ENCODE assay signal across 8 mouse cellular contexts in genomic region chr5:122500141-122500540, GRCm38 (mm10). TPM values are rescaled to one million over a fixed set of nuclear protein-coding genes. Genes with fewer than 3 reads are reported as not detected.
DNase-seq lines count a peak whose midpoint lies in the region; ATAC-seq and TF ChIP-seq lines count a peak whose summit lies in the region.

No protein-coding gene starts in this region.

- no peak for TF ChIP-seq CTCF in bone marrow macrophage, adult 2 months (IDR thresholded peaks at IDR 0.05; ENCODE audit: low read depth, low read length)

- peak overlapping the region; percentile 60 for H3K4me3 ChIP-seq in heart, embryonic 12.5 days
- H3K4me3 ChIP-seq in bone marrow macrophage, adult 2 months (ENCODE audit: insufficient read depth, low read length): peak overlapping the region; percentile 41
- peak overlapping the region; percentile 97 for H3K4me3 ChIP-seq in hindbrain, embryonic 11.5 days (ENCODE audit: low read depth, low read length)
- H3K4me3 ChIP-seq in midbrain, embryonic 12.5 days: peak overlapping the region; percentile 85

- DNase-seq in heart, postnatal 25 days (ENCODE audit: low spot score): no peak
- no peak for DNase-seq in hindbrain, embryonic 11.5 days (ENCODE audit: low spot score)
- no peak for DNase-seq in left cerebral cortex, adult 8-10 months (ENCODE audit: low spot score in 2 of 2)
- no peak for DNase-seq in spleen, adult 12 weeks (ENCODE audit: low spot score)
- DNase-seq in layer of hippocampus, postnatal 10 days (ENCODE audit: low spot score in 2 of 2): no peak

- H3K36me3 ChIP-seq in heart, embryonic 12.5 days: peaks cover 27% of the 10 kb centered on the region
- no peaks in the 10 kb centered on the region for H3K36me3 ChIP-seq in hindbrain, embryonic 11.5 days (ENCODE audit: control insufficient read depth, insufficient read depth, low read length)
- peaks cover 26% of the 10 kb centered on the region for H3K36me3 ChIP-seq in midbrain, embryonic 12.5 days

- H3K9me3 ChIP-seq in heart, embryonic 12.5 days (replicated peaks): no peaks in the 10 kb centered on the region
- no peaks in the 10 kb centered on the region for H3K9me3 ChIP-seq in hindbrain, embryonic 11.5 days (ENCODE audit: control insufficient read depth, low read length)
- H3K9me3 ChIP-seq in midbrain, embryonic 12.5 days: no peaks in the 10 kb centered on the region

- peak overlapping the region; percentile 67 for H3K4me2 ChIP-seq in heart, embryonic 12.5 days
- H3K4me2 ChIP-seq in hindbrain, embryonic 11.5 days (replicated peaks; ENCODE audit: low read depth, low read length): peak overlapping the region; percentile 55
- peak overlapping the region; percentile 63 for H3K4me2 ChIP-seq in midbrain, embryonic 12.5 days (replicated peaks)

- no peak for TF ChIP-seq POLR2A in bone marrow macrophage, adult 2 months (IDR thresholded peaks at IDR 0.05; ENCODE audit: borderline replicate concordance, low read depth, low read length)

- H3K27me3 ChIP-seq in heart, embryonic 12.5 days (replicated peaks): no peaks in the 10 kb centered on the region
- no peaks in the 10 kb centered on the region for H3K27me3 ChIP-seq in hindbrain, embryonic 11.5 days (ENCODE audit: control insufficient read depth, insufficient read depth, low read length)
- no peaks in the 10 kb centered on the region for H3K27me3 ChIP-seq in midbrain, embryonic 12.5 days

- H3K9ac ChIP-seq in heart, embryonic 12.5 days: peak overlapping the region; percentile 82
- H3K9ac ChIP-seq in hindbrain, embryonic 11.5 days (ENCODE audit: low read depth, low read length): no peak overlapping the region
- no peak overlapping the region; the same call in 1 of the 2 replicates for H3K9ac ChIP-seq in midbrain, embryonic 12.5 days (replicated peaks)

- peaks cover 37% of the 10 kb centered on the region for H3K4me1 ChIP-seq in heart, embryonic 12.5 days (replicated peaks)
- peaks cover 17% of the 10 kb centered on the region for H3K4me1 ChIP-seq in bone marrow macrophage, adult 2 months (ENCODE audit: control insufficient read depth, insufficient read depth, low read length)
- H3K4me1 ChIP-seq in hindbrain, embryonic 11.5 days (replicated peaks; ENCODE audit: control insufficient read depth, insufficient read depth, low read length): peaks cover 2% of the 10 kb centered on the region; the same call in 1 of the 2 replicates
- peaks cover 42% of the 10 kb centered on the region for H3K4me1 ChIP-seq in midbrain, embryonic 12.5 days

- peak overlapping the region; percentile 52 for H3K27ac ChIP-seq in heart, embryonic 12.5 days (ENCODE audit: poor library complexity, severe bottlenecking)
- no peak overlapping the region for H3K27ac ChIP-seq in bone marrow macrophage, adult 2 months (ENCODE audit: insufficient read depth, low read depth, low read length)
- no peak overlapping the region for H3K27ac ChIP-seq in hindbrain, embryonic 11.5 days (ENCODE audit: low read depth, low read length)
- H3K27ac ChIP-seq in midbrain, embryonic 12.5 days (replicated peaks): no peak overlapping the region

- intact Hi-C loops in heart, postnatal 25 days (cut with DNase I): loop anchor here (5.0 kb wide), 1 partner anchor 277 kb away; the partner anchor contains the start of gene Camkk2

- no peak for ATAC-seq in heart, embryonic 12.5 days (ENCODE audit: insufficient number of reproducible peaks, low FRiP score)
- ATAC-seq in hindbrain, embryonic 11.5 days (ENCODE audit: low FRiP score): no peak
- ATAC-seq in midbrain, embryonic 12.5 days (ENCODE audit: low FRiP score, low read depth): no peak

- 19% methylated on average over 4 of the region's 4 CpGs for WGBS in heart, embryonic 12.5 days
- 47% methylated on average over 4 of the region's 4 CpGs for WGBS in hindbrain, embryonic 11.5 days
- WGBS in midbrain, embryonic 12.5 days: 53% methylated on average over 4 of the region's 4 CpGs

RNA-seq across cellular contexts. Expression of gene Atp2a2, which starts 1.9 kb away (rescaled TPM):
- 414 and 424 TPM in 2 replicates for polyA plus RNA-seq in heart, embryonic 12.5 days (2016; fragmentation: Nextera tagmentation; extraction: Ambion mirVana)
- total RNA-seq in heart, postnatal 25 days (2021): over 10,000 TPM; 10,772 to 12,207 TPM
- polyA plus RNA-seq in bone marrow macrophage, adult 2 months (2012; ENCODE audit: insufficient read depth, insufficient read length, missing spikeins): 57.0 and 57.2 TPM in 2 replicates
- 46.5 and 50.2 TPM in 2 replicates for polyA plus RNA-seq in hindbrain, embryonic 11.5 days (2014; fragmentation: Nextera tagmentation; extraction: Ambion mirVana)
- 59.4 and 78.0 TPM in 2 replicates for polyA plus RNA-seq in midbrain, embryonic 12.5 days (2016; fragmentation: Nextera tagmentation; extraction: Ambion mirVana)
- total RNA-seq in left cerebral cortex, adult 8-10 months (2022): 100 to 1,000 TPM; 616 to 703 (median 645) TPM
- 100 to 1,000 TPM; 511 to 561 TPM for total RNA-seq in layer of hippocampus, postnatal 10 days (2021)

Comparison
In these comparisons a context has a peak if more than half of its experiments do, and no peak if none do; other contexts are left out.
1. H3K4me3 ChIP-seq: peak in every context shown above with its lines; median percentile 97 in hindbrain, embryonic 11.5 days; 85 in midbrain, embryonic 12.5 days; 60 in heart, embryonic 12.5 days; 41 in bone marrow macrophage, adult 2 months.